In genomic region chr5:139007141-139007775, GRCm38 (mm10) we compare ENCODE assay signal across 9 mouse cellular contexts. TPM values are rescaled to one million over a fixed set of nuclear protein-coding genes. Genes with fewer than 3 reads are reported as not detected.
DNase-seq lines count a peak whose midpoint lies in the region; ATAC-seq and TF ChIP-seq lines count a peak whose summit lies in the region.
"Had no signal": no experiment of that assay in that cellular context is flagged by ENCODE, and none has a peak within 500 bp of the region (broad histone marks: within the 10 kb centered on the region; RNA-seq: fewer than 3 reads in every experiment).

No protein-coding gene starts in this region.

- ATAC-seq in liver, postnatal 0 days: peak; percentile 56
- no peak for ATAC-seq in liver, embryonic 12.5 days

- no peaks in the 10 kb centered on the region for H3K27me3 ChIP-seq in cerebellum, adult 2 months (ENCODE audit: control insufficient read depth, insufficient read depth, low read length)
- H3K27me3 ChIP-seq in liver, postnatal 0 days (ENCODE audit: insufficient read depth, low read length): peaks cover 4% of the 10 kb centered on the region; the same call in 1 of the 2 replicates
- peaks cover 21% of the 10 kb centered on the region; the same call in 1 of the 2 replicates for H3K27me3 ChIP-seq in liver, embryonic 12.5 days (replicated peaks)
- no peaks in the 10 kb centered on the region for H3K27me3 ChIP-seq in small intestine, adult 2 months (ENCODE audit: control insufficient read depth, insufficient read depth, low read length)

- peak; percentile 60; the same call in 1 of the 2 replicates for TF ChIP-seq CTCF in cerebellum, adult 2 months (IDR thresholded peaks at IDR 0.05; ENCODE audit: borderline replicate concordance, insufficient read depth, low read depth, low read length)
- TF ChIP-seq CTCF in liver, postnatal 0 days (IDR thresholded peaks at IDR 0.05; ENCODE audit: low read depth): peak; percentile 66
- peak; percentile 76; the same call in 1 of the 2 replicates for TF ChIP-seq CTCF in small intestine, adult 2 months (IDR thresholded peaks at IDR 0.05; ENCODE audit: extremely low read depth, insufficient read length, insufficient replicate concordance, low read depth, low read length)

- no peak for TF ChIP-seq POLR2A in cerebellum, adult 2 months (IDR thresholded peaks at IDR 0.05; ENCODE audit: borderline replicate concordance, insufficient read depth, low read length)
- TF ChIP-seq POLR2A in small intestine, adult 2 months (IDR thresholded peaks at IDR 0.05; ENCODE audit: low read depth, low read length): 0 out of 2 replicates have a peak, but pooled peaks have one; percentile 28

- H3K9me3 ChIP-seq in liver, postnatal 0 days (ENCODE audit: low read length): no peaks in the 10 kb centered on the region
- no peaks in the 10 kb centered on the region for H3K9me3 ChIP-seq in liver, embryonic 12.5 days (replicated peaks)
- H3K9me3 ChIP-seq: embryonic facial prominence, embryonic 13.5 days had no signal

- H3K4me1 ChIP-seq in cerebellum, adult 2 months (ENCODE audit: control insufficient read depth, insufficient read depth, low read length): no peaks in the 10 kb centered on the region
- no peaks in the 10 kb centered on the region for H3K4me1 ChIP-seq in liver, postnatal 0 days (ENCODE audit: insufficient read depth)
- H3K4me1 ChIP-seq in liver, embryonic 12.5 days: no peaks in the 10 kb centered on the region
- H3K4me1 ChIP-seq in small intestine, adult 2 months (ENCODE audit: control insufficient read depth, insufficient read depth, insufficient read length, low read length): peaks cover 4% of the 10 kb centered on the region
- H3K4me1 ChIP-seq: embryonic facial prominence, embryonic 13.5 days had no signal

- no peaks in the 10 kb centered on the region for H3K36me3 ChIP-seq in liver, postnatal 0 days (replicated peaks; ENCODE audit: insufficient read depth, low read length)
- no peaks in the 10 kb centered on the region for H3K36me3 ChIP-seq in liver, embryonic 12.5 days
- no peaks in the 10 kb centered on the region for H3K36me3 ChIP-seq in small intestine, adult 2 months (ENCODE audit: control insufficient read depth, insufficient read depth, low read length)
- H3K36me3 ChIP-seq: embryonic facial prominence, embryonic 13.5 days had no signal

- peak; percentile 40 to 42 for DNase-seq in cerebellum, adult 2 months
- no peak for DNase-seq in cerebellum, postnatal 4 days (ENCODE audit: low spot score in 2 of 2)
- peak; percentile 40 for DNase-seq in liver, postnatal 0 days
- DNase-seq in kidney, adult 8-10 months: peak; percentile 72 to 81
- DNase-seq in left cerebral cortex, adult 8-10 months (ENCODE audit: low spot score in 2 of 2): no peak
- no peak for DNase-seq in left cerebral cortex, adult 9 months (ENCODE audit: low spot score in 2 of 2)

- no peak overlapping the region for H3K9ac ChIP-seq in liver, postnatal 0 days (replicated peaks)
- no peak overlapping the region for H3K9ac ChIP-seq in liver, embryonic 12.5 days
- H3K9ac ChIP-seq: embryonic facial prominence, embryonic 13.5 days had no signal

- WGBS in cerebellum, adult 2 months: 37% methylated on average over 4 of the region's 4 CpGs
- 46% methylated on average over 4 of the region's 4 CpGs for WGBS in liver, postnatal 0 days (ENCODE audit: insufficient replicate concordance)
- 35% methylated on average over 4 of the region's 4 CpGs for WGBS in liver, embryonic 12.5 days (ENCODE audit: insufficient replicate concordance)
- WGBS in small intestine, adult 2 months: 23% methylated on average over 4 of the region's 4 CpGs

- no peak overlapping the region for H3K4me2 ChIP-seq in liver, postnatal 0 days (ENCODE audit: low read depth, low read length)
- no peak overlapping the region for H3K4me2 ChIP-seq in liver, embryonic 12.5 days
- H3K4me2 ChIP-seq: embryonic facial prominence, embryonic 13.5 days had no signal

- no peak overlapping the region for H3K27ac ChIP-seq in cerebellum, adult 2 months (ENCODE audit: insufficient read depth, low read length)
- H3K27ac ChIP-seq in liver, postnatal 0 days (ENCODE audit: low read depth): no peak overlapping the region
- no peak overlapping the region for H3K27ac ChIP-seq in liver, embryonic 12.5 days
- no peak overlapping the region for H3K27ac ChIP-seq in small intestine, adult 2 months (ENCODE audit: insufficient read depth, low read depth, low read length)
- H3K27ac ChIP-seq: embryonic facial prominence, embryonic 13.5 days had no signal

- TF ChIP-seq EP300 in liver, postnatal 0 days (IDR thresholded peaks at IDR 0.05; ENCODE audit: low read depth): no peak

- no peak overlapping the region for H3K4me3 ChIP-seq in cerebellum, adult 2 months (replicated peaks; ENCODE audit: insufficient read depth, low read depth, low read length)
- no peak overlapping the region for H3K4me3 ChIP-seq in liver, postnatal 0 days (ENCODE audit: low read depth, low read length)
- H3K4me3 ChIP-seq in liver, embryonic 12.5 days: no peak overlapping the region
- H3K4me3 ChIP-seq in small intestine, adult 2 months (ENCODE audit: low read depth, low read length): no peak overlapping the region
- H3K4me3 ChIP-seq: embryonic facial prominence, embryonic 13.5 days had no signal

RNA-seq across cellular contexts. Expression of gene Pdgfa, which starts 10.1 kb away (rescaled TPM):
- 23.0 and 35.3 TPM in 2 replicates for polyA plus RNA-seq in cerebellum, adult 2 months (2012; rRNA removed)
- polyA plus RNA-seq in liver, postnatal 0 days (2015; fragmentation: Nextera tagmentation; extraction: Ambion mirVana): 2.5 and 2.9 TPM in 2 replicates
- 1.9 and 2.8 TPM in 2 replicates for polyA plus RNA-seq in liver, embryonic 12.5 days (2016; fragmentation: Nextera tagmentation; extraction: Ambion mirVana)
- 39.7 and 74.2 TPM in 2 replicates for polyA plus RNA-seq in small intestine, adult 2 months (2012; rRNA removed)
- 10 to 100 TPM; 41.9 to 48.3 (median 44.5) TPM for total RNA-seq in left cerebral cortex, adult 8-10 months (2022)

Comparison
In these comparisons a context has a peak if more than half of its experiments do, and no peak if none do; other contexts are left out.
1. DNase-seq: peak in cerebellum, adult 2 months (2 of 2), liver, postnatal 0 days (single experiment) and kidney, adult 8-10 months (2 of 2); none in cerebellum, postnatal 4 days (0 of 2), left cerebral cortex, adult 8-10 months (0 of 2) and left cerebral cortex, adult 9 months (0 of 2).
2. Peak in every context shown above with its lines, with median percentiles within 50 percentile points of each other: CTCF ChIP-seq.